In genomic region chr14:122079428-122079827, GRCm38 (mm10) we compare ENCODE assay signal across 9 mouse cellular contexts. TPM values are rescaled to one million over a fixed set of nuclear protein-coding genes. Genes with fewer than 3 reads are reported as not detected.
DNase-seq lines count a peak whose midpoint lies in the region; ATAC-seq lines count a peak whose summit lies in the region.
"Had no signal": no experiment of that assay in that cellular context is flagged by ENCODE, and none has a peak within 500 bp of the region (broad histone marks: within the 10 kb centered on the region; RNA-seq: fewer than 3 reads in every experiment).

No protein-coding gene starts in this region.

- intact Hi-C loops in heart, postnatal 36 days (cut with DNase I) = no loop called here

- whole genome bisulfite sequencing in hindbrain, embryonic 13.5 days = 48% methylated on average over 6 of the region's 6 CpGs

- ATAC-seq in hindbrain, embryonic 13.5 days (ENCODE audit: low FRiP score) = no peak

- no peak overlapping the region for H3K4me2 ChIP-seq in hindbrain, embryonic 13.5 days

- H3K9ac ChIP-seq in hindbrain, embryonic 13.5 days = no peak overlapping the region

- H3K27me3 ChIP-seq in hindbrain, embryonic 13.5 days = no peaks in the 10 kb centered on the region

- H3K4me3 ChIP-seq in hindbrain, embryonic 13.5 days = no peak overlapping the region

- peak; percentile 57 for DNase-seq in layer of hippocampus, adult 11-12 months (ENCODE audit: low spot score)
- DNase-seq in layer of hippocampus, adult 9-10 months (ENCODE audit: low spot score) = no peak
- DNase-seq in Muller cell, postnatal 12 days (ENCODE audit: inconsistent ontology term) = peak; percentile 47
- peak; percentile 49 for DNase-seq in cerebellum, adult 8-10 months
- DNase-seq in heart, postnatal 36 days = peak; percentile 52 to 73
- peak; percentile 45 to 53 for DNase-seq in lung, adult 18-20 months
- peak; percentile 48 to 72 for DNase-seq in spleen, postnatal 14 days (ENCODE audit: low spot score in 2 of 2)

- H3K36me3 ChIP-seq in hindbrain, embryonic 13.5 days = no peaks in the 10 kb centered on the region

- H3K4me1 ChIP-seq in hindbrain, embryonic 13.5 days (replicated peaks) = no peaks in the 10 kb centered on the region

- H3K27ac ChIP-seq in hindbrain, embryonic 13.5 days = no peak overlapping the region
- H3K27ac ChIP-seq: macrophage had no signal

- no peaks in the 10 kb centered on the region for H3K9me3 ChIP-seq in hindbrain, embryonic 13.5 days

RNA-seq across cellular contexts. Expression of gene Tm9sf2, which starts 27.4 kb away (rescaled TPM):
- total RNA-seq in heart, postnatal 36 days (2021) = 100 to 1,000 TPM; 128 to 132 TPM
- polyA plus RNA-seq in hindbrain, embryonic 13.5 days (2015; fragmentation: Nextera tagmentation; extraction: Ambion mirVana) = 112 and 118 TPM in 2 replicates

RNA-seq across cellular contexts. Expression of gene Timm8a2, which starts 45.0 kb away (rescaled TPM):
- not detected for total RNA-seq in heart, postnatal 36 days (2021)
- not detected in 2 replicates for polyA plus RNA-seq in hindbrain, embryonic 13.5 days (2015; fragmentation: Nextera tagmentation; extraction: Ambion mirVana)
- polyA plus RNA-seq: macrophage had no signal
